Mouse (Mus musculus): ENCODE results near the gene Fam186b. TPM values are rescaled to one million over a fixed set of nuclear protein-coding genes. Genes with fewer than 3 reads are reported as not detected.

Fam186b gene
- polyA plus RNA-seq, 1 experiment = 0.13 TPM

GRCm38 (mm10) chr15:99331341-99331740, 35.7 kb upstream of the Fam186b start:
- Histone ChIP-seq H3K27ac (ENCODE audit: insufficient read depth, low read depth, low read length) (peak overlapping the region; percentile 90), H3K4me3 (ENCODE audit: insufficient read depth, low read depth, low read length) (no peak overlapping the region), H3K27me3 (replicated peaks; ENCODE audit: control insufficient read depth, insufficient read depth, low read length) (no peaks in the 10 kb centered on the region), H3K36me3 (ENCODE audit: control insufficient read depth, insufficient read depth, low read length) (no peaks in the 10 kb centered on the region), H3K4me1 (ENCODE audit: control insufficient read depth, insufficient read depth, low read length) (peaks cover 34% of the 10 kb centered on the region)
- 76% methylated on average over 5 of the region's 5 CpGs for WGBS
- no peak for DNase-seq
- TF ChIP-seq CTCF (conservative IDR thresholded peaks at IDR 0.05; ENCODE audit: insufficient read depth, insufficient read length, low read depth, low read length) (no peak), POLR2A (IDR thresholded peaks at IDR 0.05; ENCODE audit: low read depth, low read length) (no peak)

- Histone ChIP-seq H3K36me3 (ENCODE audit: control insufficient read depth, insufficient read depth, low read length) (no peaks in the 10 kb centered on the region), H3K4me1 (ENCODE audit: control insufficient read depth, insufficient read depth, low read length) (peaks cover 30% of the 10 kb centered on the region), H3K27ac (ENCODE audit: insufficient read depth, low read depth, low read length) (peak overlapping the region; percentile 45), H3K4me3 (ENCODE audit: insufficient read depth, low read depth, low read length) (no peak overlapping the region), H3K27me3 (replicated peaks; ENCODE audit: control insufficient read depth, insufficient read depth, low read length) (no peaks in the 10 kb centered on the region)
- no peak for TF ChIP-seq POLR2A (IDR thresholded peaks at IDR 0.05; ENCODE audit: low read depth, low read length)
- TF ChIP-seq CTCF (conservative IDR thresholded peaks at IDR 0.05; ENCODE audit: insufficient read depth, insufficient read length, low read depth, low read length) = no peak
- no peak for DNase-seq
- 71% methylated on average over 2 of the region's 2 CpGs for WGBS
These were observed 34.6 kb upstream of the Fam186b start for GRCm38 (mm10) chr15:99330324-99330723.

- peaks cover 16% of the 10 kb centered on the region for H3K4me1 ChIP-seq (ENCODE audit: control insufficient read depth, insufficient read depth, low read length)
- H3K36me3 ChIP-seq (ENCODE audit: control insufficient read depth, insufficient read depth, low read length) = no peaks in the 10 kb centered on the region
- no peak overlapping the region for H3K4me3 ChIP-seq (ENCODE audit: insufficient read depth, low read depth, low read length)
These were observed 32.3 kb upstream of the Fam186b start for GRCm38 (mm10) chr15:99328011-99328410.

GRCm38 (mm10) chr15:99326959-99327358, 31.3 kb upstream of the Fam186b start:
- H3K27ac ChIP-seq (ENCODE audit: insufficient read depth, low read depth, low read length) = peak overlapping the region; percentile 58

More at GRCm38 (mm10) chr15:99328011-99328410, 32.3 kb upstream of the Fam186b start:
- no peaks in the 10 kb centered on the region for H3K27me3 ChIP-seq (replicated peaks; ENCODE audit: control insufficient read depth, insufficient read depth, low read length)
- WGBS = 94% methylated on average over 5 of the region's 5 CpGs
- H3K27ac ChIP-seq (ENCODE audit: insufficient read depth, low read depth, low read length) = no peak overlapping the region
- DNase-seq = no peak
- no peak for TF ChIP-seq CTCF (conservative IDR thresholded peaks at IDR 0.05; ENCODE audit: insufficient read depth, insufficient read length, low read depth, low read length)
- no peak for TF ChIP-seq POLR2A (IDR thresholded peaks at IDR 0.05; ENCODE audit: low read depth, low read length)

GRCm38 (mm10) chr15:99326407-99326806, 30.7 kb upstream of the Fam186b start:
- WGBS = 51% methylated on average over 2 of the region's 2 CpGs
- Histone ChIP-seq H3K4me3 (ENCODE audit: insufficient read depth, low read depth, low read length) (no peak overlapping the region), H3K27ac (ENCODE audit: insufficient read depth, low read depth, low read length) (peak overlapping the region; percentile 74), H3K36me3 (ENCODE audit: control insufficient read depth, insufficient read depth, low read length) (no peaks in the 10 kb centered on the region), H3K27me3 (replicated peaks; ENCODE audit: control insufficient read depth, insufficient read depth, low read length) (no peaks in the 10 kb centered on the region), H3K4me1 (ENCODE audit: control insufficient read depth, insufficient read depth, low read length) (peaks cover 14% of the 10 kb centered on the region)
- peak; percentile 77 for DNase-seq
- TF ChIP-seq CTCF (conservative IDR thresholded peaks at IDR 0.05; ENCODE audit: insufficient read depth, insufficient read length, low read depth, low read length) (no peak), POLR2A (IDR thresholded peaks at IDR 0.05; ENCODE audit: low read depth, low read length) (no peak)

More at GRCm38 (mm10) chr15:99326959-99327358, 31.3 kb upstream of the Fam186b start:
- Histone ChIP-seq H3K4me3 (ENCODE audit: insufficient read depth, low read depth, low read length) (no peak overlapping the region), H3K27me3 (replicated peaks; ENCODE audit: control insufficient read depth, insufficient read depth, low read length) (no peaks in the 10 kb centered on the region), H3K4me1 (ENCODE audit: control insufficient read depth, insufficient read depth, low read length) (peaks cover 16% of the 10 kb centered on the region), H3K36me3 (ENCODE audit: control insufficient read depth, insufficient read depth, low read length) (no peaks in the 10 kb centered on the region)
- 83% methylated on average over 1 of the region's 1 CpGs for WGBS
- no peak for TF ChIP-seq POLR2A (IDR thresholded peaks at IDR 0.05; ENCODE audit: low read depth, low read length)
- TF ChIP-seq CTCF (conservative IDR thresholded peaks at IDR 0.05; ENCODE audit: insufficient read depth, insufficient read length, low read depth, low read length) = peak; percentile 49
- DNase-seq = peak; percentile 57

- peak overlapping the region; percentile 66 for H3K27ac ChIP-seq (ENCODE audit: insufficient read depth, low read depth, low read length)
- 63% methylated on average over 6 of the region's 6 CpGs for WGBS
- no peaks in the 10 kb centered on the region for H3K36me3 ChIP-seq (ENCODE audit: control insufficient read depth, insufficient read depth, low read length)
- H3K4me3 ChIP-seq (ENCODE audit: insufficient read depth, low read depth, low read length) = no peak overlapping the region
- DNase-seq = peak; percentile 49
- TF ChIP-seq CTCF (conservative IDR thresholded peaks at IDR 0.05; ENCODE audit: insufficient read depth, insufficient read length, low read depth, low read length) = no peak
- no peak for TF ChIP-seq POLR2A (IDR thresholded peaks at IDR 0.05; ENCODE audit: low read depth, low read length)
- no peaks in the 10 kb centered on the region for H3K27me3 ChIP-seq (replicated peaks; ENCODE audit: control insufficient read depth, insufficient read depth, low read length)
- H3K4me1 ChIP-seq (ENCODE audit: control insufficient read depth, insufficient read depth, low read length) = peaks cover 11% of the 10 kb centered on the region; the same call in 1 of the 2 replicates
These were observed 29.9 kb upstream of the Fam186b start for GRCm38 (mm10) chr15:99325598-99325997.

- TF ChIP-seq POLR2A (IDR thresholded peaks at IDR 0.05; ENCODE audit: low read depth, low read length) = no peak
- no peak for TF ChIP-seq CTCF (conservative IDR thresholded peaks at IDR 0.05; ENCODE audit: insufficient read depth, insufficient read length, low read depth, low read length)
- Histone ChIP-seq H3K36me3 (ENCODE audit: control insufficient read depth, insufficient read depth, low read length) (no peaks in the 10 kb centered on the region), H3K27ac (ENCODE audit: insufficient read depth, low read depth, low read length) (peak overlapping the region; percentile 6; the same call in 1 of the 2 replicates)
These were observed 28.5 kb upstream of the Fam186b start for GRCm38 (mm10) chr15:99324151-99324550.

More at GRCm38 (mm10) chr15:99324151-99324550, 28.5 kb upstream of the Fam186b start:
- Histone ChIP-seq H3K4me3 (ENCODE audit: insufficient read depth, low read depth, low read length) (no peak overlapping the region), H3K4me1 (ENCODE audit: control insufficient read depth, insufficient read depth, low read length) (peaks cover 6% of the 10 kb centered on the region; the same call in 1 of the 2 replicates), H3K27me3 (replicated peaks; ENCODE audit: control insufficient read depth, insufficient read depth, low read length) (no peaks in the 10 kb centered on the region)
- peak; percentile 39 for DNase-seq
- WGBS = 56% methylated on average over 9 of the region's 9 CpGs

Measured in kidney, adult 2 months (tissue).